Mouse (Mus musculus): ENCODE measurements at regions not wholly inside any gene's neighbourhood (a gene's known extent, or its start where the extent isn't known, plus 50 kb on each side); places are given as distances from the start of the nearest gene placed in this dataset.

- Histone ChIP-seq H3K27me3 (no peaks in the 10 kb centered on the region), H3K4me2 (replicated peaks) (no peak overlapping the region), H3K4me1 (no peaks in the 10 kb centered on the region), H3K9me3 (replicated peaks) (no peaks in the 10 kb centered on the region), H3K36me3 (no peaks in the 10 kb centered on the region), H3K27ac (no peak overlapping the region), H3K4me3 (no peak overlapping the region), H3K9ac (no peak overlapping the region)
- ATAC-seq (ENCODE audit: low FRiP score), result no peak
- WGBS, result 77% methylated on average over 10 of the region's 10 CpGs
Measured at GRCm38 (mm10) chr4:94437717-94438435, 118.5 kb upstream of the Gm10306 start.

- no peak overlapping the region for H3K4me2 ChIP-seq (replicated peaks)
- ATAC-seq (ENCODE audit: low FRiP score), result no peak
- no peak overlapping the region for H3K9ac ChIP-seq
- H3K4me3 ChIP-seq, result no peak overlapping the region
- no peaks in the 10 kb centered on the region for H3K9me3 ChIP-seq (replicated peaks)
- H3K27ac ChIP-seq, result no peak overlapping the region
- H3K36me3 ChIP-seq, result no peaks in the 10 kb centered on the region
- H3K4me1 ChIP-seq, result no peaks in the 10 kb centered on the region
- WGBS, result 81% methylated on average over 6 of the region's 6 CpGs
- no peaks in the 10 kb centered on the region for H3K27me3 ChIP-seq
Measured at GRCm38 (mm10) chr4:94439159-94439836, 117.0 kb upstream of the Gm10306 start.

- H3K27ac ChIP-seq, result no peak overlapping the region
- H3K36me3 ChIP-seq, result no peaks in the 10 kb centered on the region
- no peaks in the 10 kb centered on the region for H3K4me1 ChIP-seq
- no peak for ATAC-seq (ENCODE audit: low FRiP score)
- no peak overlapping the region for H3K4me3 ChIP-seq
- no peaks in the 10 kb centered on the region for H3K27me3 ChIP-seq
- H3K9me3 ChIP-seq (replicated peaks), result no peaks in the 10 kb centered on the region
- H3K4me2 ChIP-seq (replicated peaks), result no peak overlapping the region
- 81% methylated on average over 4 of the region's 4 CpGs for WGBS
- no peak overlapping the region for H3K9ac ChIP-seq
Measured at GRCm38 (mm10) chr4:94446604-94447003, 109.7 kb upstream of the Gm10306 start.
